Mouse (Mus musculus) embryonic fibroblast, embryonic 13.5 days (primary cell): ENCODE data around the gene Itga8. TPM values are rescaled to one million over a fixed set of nuclear protein-coding genes. Genes with fewer than 3 reads are reported as not detected.
A peak's percentile ranks its signal among the peaks of the same experiment; 100 is the strongest.

Experiments used
- H3K27ac ChIP-seq: 2 replicates; pipeline ENCODE4 v1.5.1; 2012; ENCODE audit warnings: low read length, control low read depth, inconsistent platforms; ENCODE audit not compliant: insufficient read depth
- H3K4me1 ChIP-seq: 2 replicates; pipeline ENCODE4 v1.6.1; 2011; ENCODE audit warnings: low read length; ENCODE audit not compliant: control insufficient read depth, insufficient read depth
- H3K4me3 ChIP-seq: 2 replicates; pipeline ENCODE4 v1.5.1; 2011; ENCODE audit warnings: mild to moderate bottlenecking, control low read depth, low read length; ENCODE audit not compliant: insufficient read depth
- CTCF ChIP-seq: IDR thresholded peaks from 2 replicates; pipeline ENCODE4 v1.5.1; 2011; ENCODE audit warnings: mild to moderate bottlenecking, control low read depth, low read length, moderate library complexity, borderline replicate concordance; ENCODE audit not compliant: insufficient read depth
- POLR2A ChIP-seq: IDR thresholded peaks from 2 replicates; pipeline ENCODE4 v1.6.1; 2011; ENCODE audit warnings: low read depth, mild to moderate bottlenecking, control low read depth, low read length, moderate library complexity
- polyA plus RNA-seq: library from polyadenylated mRNA; stranded (reverse); fragments of >200 nt; gene quantifications from 2 replicates; pipeline ENCODE4 v1.2.4, GENCODE M21; 2011; ENCODE audit warnings: low read depth; ENCODE audit not compliant: missing spikeins, insufficient read length

The Itga8 gene
- polyA plus RNA-seq, 1 experiment = 48.7 TPM

GRCm38 (mm10) chr2:12325417-12325816, 23.7 kb upstream of the Itga8 start:
- Histone ChIP-seq H3K27ac (peak overlapping the region; percentile 85), H3K4me1 (peaks cover 7% of the 10 kb centered on the region; the same call in 1 of the 2 replicates), H3K4me3 (no peak overlapping the region)
- TF ChIP-seq CTCF = no peak
- TF ChIP-seq POLR2A = no peak

DNA sequence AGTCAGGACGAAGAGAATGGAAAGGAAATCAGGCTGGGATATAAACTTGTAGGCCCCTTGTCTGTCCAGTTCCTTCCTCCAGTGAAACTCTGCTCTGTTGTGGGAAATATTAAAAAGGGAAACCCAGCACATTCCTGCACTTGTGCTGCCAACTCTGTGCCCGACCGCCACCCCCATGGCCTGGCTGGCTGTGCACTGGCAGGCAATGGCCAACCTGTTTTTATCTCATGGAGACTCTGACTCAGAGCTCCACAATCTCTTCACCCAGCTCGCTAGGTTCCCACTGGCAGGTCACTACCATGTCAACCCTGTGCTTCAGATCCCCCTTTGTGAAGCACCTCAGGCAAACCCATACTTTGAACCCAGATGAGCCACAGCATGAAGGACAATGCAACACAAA, 19.2 kb upstream of the Itga8 start:
- TF ChIP-seq CTCF (no peak), POLR2A (no peak)

GRCm38 (mm10) chr2:12318715-12319114, 17.0 kb upstream of the Itga8 start:
- no peak for TF ChIP-seq CTCF
- TF ChIP-seq POLR2A = no peak
- Histone ChIP-seq H3K4me3 (no peak overlapping the region), H3K27ac (no peak overlapping the region), H3K4me1 (no peaks in the 10 kb centered on the region; the same call in 1 of the 2 replicates)

More for the DNA sequence above, 19.2 kb upstream of the Itga8 start:
- Histone ChIP-seq H3K4me3 (no peak overlapping the region), H3K27ac (no peak overlapping the region), H3K4me1 (peaks cover 4% of the 10 kb centered on the region; the same call in 1 of the 2 replicates)

DNA sequence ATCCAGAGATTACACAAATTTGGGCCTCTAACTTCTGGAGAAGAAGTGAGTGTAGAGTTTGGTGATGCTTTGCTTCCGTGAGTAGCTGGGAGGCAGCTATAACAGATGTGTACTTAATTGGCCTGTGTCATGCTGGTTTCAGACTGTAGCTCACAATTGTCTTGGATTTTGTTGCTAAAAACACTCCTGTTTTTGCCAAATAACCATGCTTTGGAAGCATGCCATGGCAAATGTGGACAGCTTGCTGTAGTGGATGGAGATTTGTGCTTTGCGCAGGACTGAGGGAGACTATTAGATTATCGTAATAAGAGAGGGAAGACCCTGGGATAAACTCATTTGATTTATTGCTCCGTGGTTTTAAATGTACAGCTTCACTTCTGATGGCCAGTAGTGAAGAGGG, 16.3 kb upstream of the Itga8 start:
- Histone ChIP-seq H3K27ac (no peak overlapping the region), H3K4me1 (no peaks in the 10 kb centered on the region; the same call in 1 of the 2 replicates), H3K4me3 (no peak overlapping the region)
- TF ChIP-seq CTCF (no peak), POLR2A (no peak)

- Histone ChIP-seq H3K27ac (no peak overlapping the region), H3K4me3 (no peak overlapping the region), H3K4me1 (no peaks in the 10 kb centered on the region; the same call in 1 of the 2 replicates)
- TF ChIP-seq POLR2A (no peak), CTCF (no peak)
These were observed 15.6 kb upstream of the Itga8 start for GRCm38 (mm10) chr2:12317343-12317742.

DNA sequence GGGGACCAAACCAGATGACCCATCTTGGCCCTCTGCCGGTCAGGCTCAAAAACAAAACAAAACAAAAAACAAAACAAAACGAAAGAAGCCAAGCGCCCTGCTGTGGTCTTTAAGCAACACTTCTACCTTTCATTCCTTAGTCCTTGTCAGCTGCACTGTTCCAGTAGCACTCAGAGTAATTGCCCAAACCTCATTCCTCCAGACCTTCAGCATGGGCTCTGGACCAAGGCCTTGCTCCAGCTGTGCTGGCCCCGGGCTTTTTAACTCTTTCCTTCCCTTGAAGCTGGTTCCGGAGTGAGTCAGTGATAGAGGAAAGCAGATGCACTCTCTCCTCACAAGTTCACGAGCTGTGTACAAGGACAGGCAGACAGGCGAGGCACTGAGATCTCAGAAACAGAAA, 14.6 kb upstream of the Itga8 start:
- Histone ChIP-seq H3K27ac (no peak overlapping the region), H3K4me3 (no peak overlapping the region), H3K4me1 (no peaks in the 10 kb centered on the region; the same call in 1 of the 2 replicates)
- TF ChIP-seq POLR2A (no peak), CTCF (no peak)

- Histone ChIP-seq H3K4me1 (no peaks in the 10 kb centered on the region; the same call in 1 of the 2 replicates), H3K27ac (no peak overlapping the region), H3K4me3 (no peak overlapping the region)
- TF ChIP-seq POLR2A = no peak
- no peak for TF ChIP-seq CTCF
These were observed 12.3 kb upstream of the Itga8 start for GRCm38 (mm10) chr2:12314028-12314427.

DNA sequence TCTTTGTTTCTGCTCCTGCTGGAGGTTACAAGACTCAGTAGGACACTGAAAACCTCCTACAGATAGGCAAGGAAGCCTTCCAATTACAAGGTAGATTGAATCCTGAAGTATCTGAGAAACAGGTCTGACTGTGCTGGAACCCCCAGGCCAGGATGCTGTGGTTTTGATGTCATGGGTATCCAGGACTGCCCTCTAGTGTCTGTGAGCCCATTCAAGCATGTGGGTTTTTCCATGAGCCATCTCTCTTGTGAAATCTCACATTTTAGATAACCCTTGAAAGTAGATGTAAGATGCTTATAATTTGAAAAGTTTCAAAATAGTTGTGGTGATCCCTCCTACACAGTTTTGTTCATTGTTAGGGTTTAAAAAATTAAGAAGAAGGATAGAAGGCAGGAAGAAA, 6.7 kb upstream of the Itga8 start:
- no peaks in the 10 kb centered on the region for H3K4me1 ChIP-seq
- TF ChIP-seq POLR2A (no peak), CTCF (no peak)
- no peak overlapping the region for H3K27ac ChIP-seq
- no peak overlapping the region for H3K4me3 ChIP-seq

DNA sequence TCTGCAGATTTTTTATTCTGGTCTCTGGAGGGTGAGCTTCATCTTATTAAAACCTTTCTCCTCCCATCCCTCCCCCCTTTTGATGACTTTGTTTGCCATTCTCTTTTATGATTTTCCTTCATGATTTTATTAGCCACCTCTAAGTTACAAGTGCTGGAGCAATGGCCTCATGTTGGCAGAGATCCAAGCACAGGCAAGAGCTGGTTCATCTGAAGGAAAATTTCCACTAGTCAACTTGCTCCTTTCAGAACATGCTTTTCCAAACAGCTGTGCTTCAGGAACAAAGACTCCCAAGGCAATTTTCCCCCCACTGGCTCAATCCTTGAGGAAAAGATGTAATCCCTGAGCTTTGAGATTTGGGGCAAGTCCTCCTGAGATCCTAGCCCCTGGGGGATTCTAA, 5.6 kb upstream of the Itga8 start:
- H3K4me3 ChIP-seq = no peak overlapping the region
- H3K27ac ChIP-seq = no peak overlapping the region
- TF ChIP-seq CTCF (no peak), POLR2A (no peak)
- H3K4me1 ChIP-seq = no peaks in the 10 kb centered on the region

- Histone ChIP-seq H3K27ac (no peak overlapping the region), H3K4me3 (no peak overlapping the region), H3K4me1 (no peaks in the 10 kb centered on the region)
- TF ChIP-seq CTCF (no peak), POLR2A (no peak)
These were observed 3.4 kb upstream of the Itga8 start for GRCm38 (mm10) chr2:12305064-12305650.
